Mouse (Mus musculus): ENCODE data around the gene Acbd6.

DNA sequence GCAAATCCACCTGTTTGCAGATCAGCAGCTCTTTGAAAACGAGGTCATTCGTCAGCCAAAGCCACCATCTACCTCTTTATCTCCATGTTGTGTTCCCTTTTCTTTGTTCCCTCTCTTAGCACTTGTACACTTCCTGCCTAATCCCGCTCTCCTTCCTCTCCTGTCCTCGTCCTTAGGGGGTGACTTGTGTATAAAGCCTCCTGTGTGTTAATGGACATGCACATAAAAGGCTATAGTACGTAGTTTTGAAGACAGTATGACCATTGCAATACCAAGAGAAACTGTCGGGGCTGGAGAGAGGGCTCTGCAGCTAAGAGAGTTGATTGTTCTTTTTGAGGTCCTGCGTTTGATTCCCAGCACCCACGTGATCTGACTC, 48.2 kb downstream of the Acbd6 start:
- TF ChIP-seq POLR2A (IDR thresholded peaks at IDR 0.05; ENCODE audit: extremely low read depth, insufficient read depth, low read length) (no peak), CTCF (IDR thresholded peaks at IDR 0.05; ENCODE audit: extremely low read depth, insufficient read depth, low read length) (no peak)
